ENCODE assay signal across 13 mouse cellular contexts in the genomic region with DNA sequence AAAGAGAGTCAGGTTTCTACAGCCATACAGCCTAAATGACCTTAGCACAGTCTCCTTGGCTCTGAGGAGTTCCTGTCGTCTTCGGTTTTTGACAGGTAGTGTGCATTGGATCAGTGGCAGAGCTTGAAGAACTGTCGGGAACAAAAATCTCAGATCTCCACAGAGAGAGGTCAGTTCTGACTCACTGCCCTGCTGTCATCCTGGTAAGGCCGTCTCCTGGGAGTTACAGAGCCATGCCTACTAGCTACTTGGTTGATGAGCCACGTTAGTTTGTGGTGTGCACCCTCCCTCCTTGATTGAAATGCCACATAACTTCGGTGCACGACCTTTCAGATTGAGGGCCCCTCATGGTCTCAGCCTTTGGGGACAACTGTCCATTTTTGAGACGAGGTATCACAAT.
"Had no signal": no experiment of that assay in that cellular context is flagged by ENCODE, and none has a peak within 500 bp of the region (broad histone marks: within the 10 kb centered on the region; RNA-seq: fewer than 3 reads in every experiment).

No protein-coding gene starts in this region.

- H3K4me2 ChIP-seq: limb, embryonic 12.5 days; limb, embryonic 15.5 days; liver, embryonic 11.5 days; lung, embryonic 14.5 days; midbrain, embryonic 12.5 days had no signal

- DNase-seq: kidney, postnatal 14 days; kidney, postnatal 4 days; left cerebral cortex, postnatal 4 days; liver, postnatal 0 days; lung, embryonic 14.5 days; thymus, adult 18-20 months; thymus, postnatal 36 days had no signal

- H3K27me3 ChIP-seq: limb, embryonic 12.5 days; limb, embryonic 15.5 days; midbrain, embryonic 12.5 days had no signal

- ATAC-seq: liver, postnatal 0 days; lung, postnatal 0 days; midbrain, embryonic 16.5 days had no signal

- H3K4me3 ChIP-seq: limb, embryonic 12.5 days; limb, embryonic 15.5 days; midbrain, embryonic 12.5 days had no signal
